Mouse (Mus musculus) heart, postnatal 25 days (tissue): ENCODE data around the gene Crisp2. TPM values are rescaled to one million over a fixed set of nuclear protein-coding genes. Genes with fewer than 3 reads are reported as not detected.

ENCODE experiments used
- DNase-seq: peaks from one replicate; pipeline ENCODE4 v3.0.0; 2022; ENCODE audit warnings: low spot score
- intact Hi-C: fragments of 180-260 bp; cut with DNase I; formaldehyde crosslinking; loops from one replicate; pipeline ENCODE4 v1.15.1; 2025
- total RNA-seq, 2 experiments: library from RNA; stranded (reverse); gene quantifications; 2 replicates each; pipeline ENCODE4 v1.2.3; 2021

Crisp2 gene
- total RNA-seq, result not detected

DNA sequence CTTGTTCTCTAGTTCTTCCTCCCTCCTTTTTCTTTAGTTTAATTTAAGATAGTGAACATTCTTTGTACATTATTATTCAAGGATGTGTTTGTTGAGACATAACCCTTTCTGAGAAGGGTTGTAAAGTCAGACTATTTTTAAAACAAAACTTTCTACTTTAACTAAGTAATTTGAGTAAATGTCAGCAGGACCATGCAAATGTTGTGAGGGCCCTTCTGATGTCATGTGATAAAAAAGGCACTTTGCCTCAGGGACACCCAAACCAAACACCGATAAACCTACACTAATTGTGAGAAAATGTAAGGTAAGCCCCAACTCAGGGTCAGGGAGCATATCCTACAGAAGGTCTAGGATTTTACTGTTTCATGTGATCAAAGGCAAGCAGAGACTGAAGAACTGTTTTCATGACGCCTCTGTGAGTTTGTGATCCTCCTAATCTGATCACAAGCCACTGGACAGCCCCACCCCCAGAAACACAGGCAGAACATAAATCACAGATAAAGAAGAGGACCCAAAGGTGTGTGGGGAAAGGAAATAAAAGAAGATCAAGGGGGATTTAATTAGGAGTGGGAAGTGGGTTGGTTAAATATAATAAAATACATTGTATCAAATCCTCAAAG lies at the start of gene Crisp2:
Gene Crisp2 (minus strand): TSS at position 51 of the 620 bp plus-strand sequence.
- intact Hi-C loops, result no loop called here
- DNase-seq, result no peak

DNA sequence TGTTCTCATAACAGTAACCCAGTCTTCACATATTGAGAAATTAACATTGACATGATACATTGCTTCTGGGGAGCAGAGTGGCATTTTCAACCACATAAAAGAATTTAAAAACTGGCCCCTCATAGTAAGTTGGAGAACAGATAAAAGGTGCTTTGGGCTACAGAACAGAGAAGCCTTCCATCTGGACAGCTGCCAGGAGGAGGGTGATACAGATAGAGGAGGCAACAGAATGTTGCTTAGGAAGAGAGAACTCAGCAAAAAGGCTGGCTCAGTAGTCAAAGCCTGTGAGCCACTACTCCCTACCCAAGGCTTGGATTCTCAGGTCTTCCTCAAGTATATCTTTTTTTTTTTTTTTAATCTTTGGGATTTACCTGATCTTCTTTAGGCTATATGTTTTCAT lies 48.3 kb upstream of the Crisp2 start:
- intact Hi-C loops, result no loop called here
- no peak for DNase-seq

DNA sequence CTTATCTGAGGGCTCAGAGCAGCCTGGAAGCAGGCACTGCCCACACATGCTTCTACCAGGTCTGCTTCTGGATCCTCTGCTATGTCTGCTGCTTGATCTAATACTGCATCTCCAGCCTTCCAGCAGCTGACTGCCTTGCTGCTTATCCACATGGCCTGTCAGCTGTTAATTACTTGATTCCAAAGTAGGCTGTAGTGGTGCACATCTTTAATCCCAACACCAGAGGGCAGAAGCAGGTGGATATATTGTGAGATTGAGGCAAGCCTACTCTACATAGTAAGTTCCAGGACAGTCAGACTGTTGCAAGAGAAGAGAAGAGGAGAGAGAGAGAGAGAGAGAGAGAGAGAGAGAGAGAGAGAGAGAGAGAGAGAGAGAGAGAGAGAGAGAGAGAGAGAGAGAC lies 30.5 kb upstream of the Crisp2 start:
- no peak for DNase-seq
- intact Hi-C loops, result loop anchor here (1.0 kb wide), 1 partner anchor 60 kb away; no protein-coding TSS in a partner anchor

DNA sequence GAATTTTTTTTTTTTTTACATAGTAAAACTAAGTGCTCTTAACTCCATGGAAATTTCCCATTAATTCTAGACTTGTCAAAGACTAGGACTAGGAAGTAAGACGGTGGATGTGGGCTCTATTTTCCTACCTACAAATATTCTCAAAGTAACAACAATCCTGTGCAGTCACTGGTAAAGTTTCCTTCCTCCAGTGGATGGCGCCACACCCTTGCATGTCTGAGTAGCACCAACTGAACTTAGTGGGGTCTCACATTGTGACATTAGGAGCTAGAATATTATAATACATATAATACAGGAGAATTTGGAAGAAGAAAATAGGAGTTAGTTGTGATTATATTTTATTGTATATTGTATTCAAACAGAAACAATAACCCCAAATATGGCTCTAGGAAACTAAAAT lies 25.1 kb upstream of the Crisp2 start:
- no peak for DNase-seq
- intact Hi-C loops, result no loop called here

DNA sequence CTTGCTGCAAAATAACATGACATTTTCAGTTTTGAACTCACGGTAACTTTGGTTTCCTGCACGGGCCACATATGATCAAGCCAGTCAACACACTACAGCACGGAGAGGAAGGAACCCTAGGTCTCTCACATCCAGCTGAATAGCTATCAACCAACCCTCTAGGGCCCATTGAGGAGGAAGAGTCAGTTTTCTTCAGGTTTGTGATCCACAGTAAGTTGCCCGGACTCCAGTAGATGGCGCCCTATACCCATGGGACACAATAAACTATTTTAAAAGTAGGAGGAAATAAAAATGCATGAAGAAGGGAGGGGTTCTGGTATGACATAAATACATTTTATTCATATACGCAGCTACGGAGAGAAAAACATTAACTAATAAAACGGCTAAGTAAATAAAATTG lies 17.7 kb upstream of the Crisp2 start:
- no peak for DNase-seq
- intact Hi-C loops, result loop anchor here (2.0 kb wide), 1 partner anchor 72 kb away; no protein-coding TSS in a partner anchor

DNA sequence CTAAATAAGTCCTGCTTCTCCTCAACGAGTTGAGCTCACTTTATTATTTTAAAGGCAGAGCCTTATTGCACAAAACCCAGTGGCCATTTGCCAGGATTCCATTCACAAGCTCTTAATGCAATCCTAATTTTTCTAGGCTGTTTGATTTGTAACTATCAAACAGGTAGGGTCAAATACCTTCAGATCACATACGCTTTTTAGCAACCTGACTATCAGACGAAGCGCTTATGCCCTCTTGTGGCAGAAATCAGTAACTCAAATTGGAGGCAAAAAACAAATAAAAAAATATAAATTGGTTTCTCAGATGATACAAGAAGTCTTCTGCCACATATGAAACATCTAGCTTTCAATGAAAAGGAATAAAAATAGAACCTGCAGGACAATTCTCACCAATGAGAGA lies 17.0 kb upstream of the Crisp2 start:
- intact Hi-C loops, result loop anchor here (2.0 kb wide), 1 partner anchor 73 kb away; no protein-coding TSS in a partner anchor

DNA sequence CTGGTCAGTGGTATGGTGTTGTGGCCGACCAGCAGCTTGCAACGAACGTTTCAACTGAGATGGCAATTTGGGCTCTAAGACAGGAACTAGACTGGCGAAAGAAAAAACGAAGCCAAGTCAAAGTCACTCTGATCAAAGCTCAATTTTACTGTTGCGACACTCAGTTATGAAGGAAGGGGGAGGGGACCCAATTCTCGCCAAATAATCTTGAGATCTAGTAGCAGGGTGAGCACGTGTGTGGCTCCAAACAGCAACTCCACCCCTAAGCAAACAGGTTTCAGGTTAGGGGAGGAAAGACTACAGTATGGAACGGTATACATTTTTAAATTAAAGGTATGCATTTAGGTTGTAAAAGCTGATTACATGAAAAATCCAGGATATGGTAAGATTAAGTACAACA lies 14.7 kb upstream of the Crisp2 start:
- DNase-seq, result no peak
- intact Hi-C loops, result no loop called here

More for the DNA sequence above, 17.0 kb upstream of the Crisp2 start:
- no peak for DNase-seq

DNA sequence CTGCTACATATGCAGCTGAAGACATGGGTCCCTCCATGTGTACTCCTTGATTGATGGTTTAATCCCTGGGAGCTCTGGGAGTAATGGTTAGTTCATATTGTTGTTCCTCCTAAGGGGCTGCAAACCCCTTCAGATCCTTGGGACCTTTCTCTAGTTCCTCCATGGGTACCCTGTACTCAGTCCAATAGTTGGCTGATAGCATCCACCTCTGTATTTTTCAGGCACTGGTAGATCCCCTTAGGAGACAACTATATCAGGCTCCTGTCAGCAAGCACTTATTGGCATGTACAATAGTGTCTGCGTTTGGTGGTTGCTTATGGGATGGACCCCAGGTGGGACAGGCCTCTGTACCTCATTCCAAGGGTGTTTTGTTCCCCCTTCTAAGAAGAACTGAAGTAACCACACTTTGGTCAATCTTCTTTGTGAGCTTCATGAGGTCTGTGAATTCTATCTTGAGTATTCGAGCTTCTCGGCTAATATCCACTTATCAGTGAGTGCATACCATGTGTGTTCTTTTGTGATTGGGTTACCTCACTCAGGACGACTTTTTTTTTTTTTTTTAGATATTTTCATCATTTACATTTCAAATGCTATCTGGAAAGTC lies 10.6 kb upstream of the Crisp2 start:
- no peak for DNase-seq
- intact Hi-C loops, result no loop called here

DNA sequence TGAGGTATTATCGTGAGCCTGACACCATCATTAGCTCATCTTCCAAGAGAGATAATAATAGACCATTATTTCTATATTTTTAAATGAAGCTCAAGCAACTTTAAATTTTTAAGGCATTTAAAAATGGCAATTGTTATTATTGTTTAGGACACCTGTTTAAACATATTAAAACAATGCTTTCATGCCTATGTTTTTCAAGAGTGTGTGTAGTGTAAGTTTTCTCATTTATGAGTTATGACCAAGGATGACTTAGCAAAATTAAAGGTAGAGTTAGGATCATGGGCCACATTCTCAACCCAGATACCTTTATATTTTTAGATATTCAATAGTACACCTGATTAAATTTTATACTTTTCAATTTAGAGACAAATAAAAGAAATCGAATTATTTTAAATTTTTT lies 5.5 kb upstream of the Crisp2 start:
- intact Hi-C loops, result no loop called here
- DNase-seq, result no peak

DNA sequence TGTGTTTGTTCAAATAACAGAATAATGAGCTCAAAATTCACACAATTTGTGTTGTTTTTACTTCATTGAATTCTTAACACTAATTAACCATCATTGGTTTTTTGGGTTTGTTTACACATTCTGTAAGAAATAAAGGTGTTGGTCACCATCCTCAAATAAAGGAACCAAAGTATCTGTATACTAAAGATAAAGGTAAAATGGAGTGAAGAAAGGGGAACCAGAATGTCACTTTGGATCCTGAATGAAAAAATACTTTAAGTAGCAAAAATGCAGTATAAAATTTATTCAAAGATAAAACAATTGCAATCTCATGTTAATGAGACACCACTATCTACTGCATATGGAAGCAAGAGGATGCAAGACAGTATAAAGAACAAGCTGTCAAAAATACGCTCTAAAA lies 4.8 kb upstream of the Crisp2 start:
- no peak for DNase-seq
- intact Hi-C loops, result no loop called here

DNA sequence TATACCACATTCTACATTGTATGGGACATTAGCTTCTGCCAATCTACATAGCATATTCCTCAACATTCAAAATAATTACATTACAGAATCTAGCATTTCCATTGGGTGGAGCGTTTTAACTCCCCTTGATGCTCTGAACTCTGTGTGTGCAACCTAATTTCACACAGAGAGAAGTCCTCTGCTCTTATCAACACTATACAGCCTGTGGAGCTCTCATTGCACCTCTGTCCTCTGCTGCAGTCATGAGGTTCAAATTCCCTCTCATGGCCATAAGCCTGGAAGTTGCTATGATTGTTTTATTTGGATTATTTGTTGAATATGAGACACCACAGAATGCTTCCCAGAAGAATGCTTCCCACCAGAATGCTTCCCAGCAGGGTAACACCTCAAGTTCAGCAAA lies 4.1 kb upstream of the Crisp2 start, which contains the start of gene Rhag:
Gene Rhag (plus strand): TSS at position 193 of the 400 bp plus-strand sequence.
- DNase-seq, result no peak
- intact Hi-C loops, result no loop called here

DNA sequence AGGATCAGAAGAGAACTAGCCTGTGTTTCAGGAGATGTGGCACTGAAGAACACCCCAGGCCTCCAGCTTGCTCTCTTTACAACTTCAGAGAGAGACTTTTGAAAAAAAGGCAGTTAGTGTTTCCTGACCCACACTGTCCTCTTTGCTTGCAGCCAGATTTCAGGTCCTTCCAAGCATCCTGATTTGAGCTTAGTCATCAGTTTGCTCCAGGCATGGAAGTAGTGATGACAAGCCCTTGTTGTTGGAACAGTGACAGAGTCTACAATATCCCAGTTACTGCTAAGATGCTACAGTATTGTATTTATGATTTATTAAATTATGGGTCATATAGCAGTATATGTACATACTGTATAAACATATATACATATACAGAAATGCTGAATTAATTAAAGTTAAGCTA lies 1.3 kb upstream of the Crisp2 start:
- no peak for DNase-seq
- intact Hi-C loops, result no loop called here

DNA sequence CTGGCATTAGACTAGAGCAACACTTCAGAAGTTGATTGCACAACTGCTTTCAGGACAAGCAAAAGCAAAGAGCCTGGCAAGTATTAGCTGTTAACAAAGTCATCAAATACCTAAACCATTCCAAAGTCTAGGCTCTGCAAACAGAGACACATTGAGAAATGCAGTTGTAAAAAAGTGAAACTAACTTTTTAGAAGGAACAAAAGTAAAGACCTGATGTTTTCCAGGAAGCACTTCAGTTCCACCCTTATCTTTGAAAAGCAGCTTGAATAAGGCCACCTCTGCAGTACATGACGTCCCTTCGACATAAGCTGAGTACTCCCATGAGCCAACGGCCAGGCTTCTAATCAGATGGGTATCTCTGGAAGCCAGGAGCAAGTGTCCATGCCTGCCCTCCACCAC lies 253 bp downstream of the Crisp2 start:
- intact Hi-C loops, result no loop called here
- DNase-seq, result no peak

DNA sequence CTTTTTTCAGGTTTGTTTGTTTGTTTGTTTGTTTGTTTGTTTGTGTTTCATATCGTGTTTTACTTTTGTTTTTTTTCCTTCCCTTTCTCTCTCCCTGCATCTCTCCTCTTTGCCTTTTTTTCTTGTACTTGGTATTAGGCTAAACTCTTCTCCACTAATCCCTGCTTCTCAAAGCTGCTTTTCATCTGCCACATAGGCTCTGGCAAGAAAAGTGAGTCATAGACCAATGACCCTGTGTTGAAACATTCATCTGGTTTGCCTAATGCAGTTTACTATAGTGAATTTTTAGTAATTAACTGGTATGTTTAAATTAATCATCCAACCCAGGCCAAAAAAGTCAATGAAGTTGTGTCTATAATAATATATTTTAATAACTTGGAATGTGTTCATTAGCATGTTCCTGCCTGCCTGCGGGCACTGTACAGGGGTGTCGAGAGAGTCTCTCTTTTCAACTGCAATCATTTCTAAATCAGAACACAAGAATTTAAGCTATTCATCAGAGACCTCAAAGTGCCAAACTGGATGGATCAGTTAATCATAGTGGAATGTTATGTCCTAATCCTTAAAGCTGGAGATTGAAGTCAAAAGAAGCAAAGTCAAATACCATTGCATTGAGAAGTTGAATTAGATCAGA lies 4.0 kb downstream of the Crisp2 start:
- intact Hi-C loops, result no loop called here

DNA sequence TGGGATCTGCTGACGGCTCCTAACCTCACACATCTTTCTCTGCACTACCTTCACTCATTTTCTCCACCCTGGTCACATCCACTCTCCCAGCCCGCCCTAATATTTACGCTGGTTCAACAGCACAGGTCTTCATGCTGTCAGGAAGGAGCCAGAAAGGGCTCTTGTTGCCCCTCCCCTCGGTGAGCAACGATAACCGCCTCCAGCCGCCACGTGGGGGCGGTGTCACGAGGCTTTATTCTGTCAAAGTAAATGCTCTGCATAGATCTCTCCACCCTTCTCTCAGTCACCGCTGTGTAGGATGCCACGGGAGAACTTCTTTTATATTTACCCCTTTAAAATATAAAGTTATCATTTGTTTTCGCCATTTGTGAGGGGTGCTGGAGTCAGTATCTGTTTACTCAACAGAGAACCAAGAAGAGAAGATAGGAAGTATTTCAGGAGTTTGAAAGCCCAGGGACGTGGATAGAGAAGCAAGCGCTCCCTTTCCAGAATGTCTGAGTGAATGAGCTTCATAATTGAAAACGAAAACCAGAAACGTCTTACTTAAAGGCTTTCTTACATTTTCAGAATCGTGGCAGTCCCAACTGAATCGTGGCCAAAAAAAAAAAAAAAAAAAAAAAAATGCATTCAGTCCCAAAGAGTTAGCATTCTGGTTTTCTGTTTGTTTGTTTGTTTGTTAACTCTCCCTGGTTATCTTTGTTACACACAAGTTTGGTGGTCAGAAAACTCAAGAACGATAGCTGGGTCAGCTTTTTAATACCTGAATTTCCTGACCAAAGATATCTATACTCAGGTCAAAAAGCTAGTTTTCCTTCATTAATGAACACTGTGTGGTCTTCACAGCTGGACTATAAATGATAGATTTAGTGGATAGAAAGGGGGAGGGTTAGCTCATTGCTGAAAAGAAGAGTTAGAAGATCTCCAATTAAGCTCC lies 12.6 kb downstream of the Crisp2 start:
- intact Hi-C loops, result no loop called here
- DNase-seq, result no peak

More for the DNA sequence above, 4.0 kb downstream of the Crisp2 start:
- DNase-seq, result no peak

DNA sequence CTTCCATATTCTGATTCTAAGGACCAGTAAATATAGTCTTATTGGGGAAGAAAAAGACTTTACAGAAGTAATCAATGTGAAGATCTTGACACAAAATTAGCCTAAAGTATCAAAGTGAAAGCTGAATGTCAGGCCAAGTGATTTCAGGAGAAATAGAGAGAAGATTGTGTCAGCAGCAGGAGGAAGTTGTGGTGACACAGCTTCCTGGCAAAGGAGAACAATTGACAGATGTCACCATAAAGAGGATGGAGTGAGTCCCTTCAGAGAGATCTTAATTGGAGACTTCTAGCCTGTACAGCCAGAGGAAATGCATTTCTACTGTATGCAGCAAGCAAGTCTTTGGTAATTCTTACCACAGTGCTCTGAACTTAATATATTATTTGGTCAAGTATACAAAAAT lies 16.9 kb downstream of the Crisp2 start:
- DNase-seq, result no peak
- intact Hi-C loops, result no loop called here

DNA sequence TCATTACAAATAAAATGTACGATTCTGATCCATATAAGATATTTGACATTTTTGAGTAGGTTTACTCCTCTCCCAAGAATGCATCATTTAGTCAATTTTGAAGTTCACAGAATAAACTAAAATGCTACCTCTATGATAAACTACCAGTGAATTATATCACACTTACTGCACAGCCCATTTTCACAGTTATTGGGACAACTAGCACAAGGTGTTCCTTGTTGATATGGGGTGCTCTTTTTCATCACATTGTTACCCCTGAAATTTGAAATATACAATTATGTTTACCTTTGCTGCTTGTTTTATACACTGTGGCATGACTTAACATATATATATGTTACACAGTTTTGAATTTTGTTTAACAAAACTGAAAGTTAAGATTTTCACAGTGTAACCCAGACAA lies 39.7 kb downstream of the Crisp2 start:
- DNase-seq, result no peak
- intact Hi-C loops, result no loop called here

DNA sequence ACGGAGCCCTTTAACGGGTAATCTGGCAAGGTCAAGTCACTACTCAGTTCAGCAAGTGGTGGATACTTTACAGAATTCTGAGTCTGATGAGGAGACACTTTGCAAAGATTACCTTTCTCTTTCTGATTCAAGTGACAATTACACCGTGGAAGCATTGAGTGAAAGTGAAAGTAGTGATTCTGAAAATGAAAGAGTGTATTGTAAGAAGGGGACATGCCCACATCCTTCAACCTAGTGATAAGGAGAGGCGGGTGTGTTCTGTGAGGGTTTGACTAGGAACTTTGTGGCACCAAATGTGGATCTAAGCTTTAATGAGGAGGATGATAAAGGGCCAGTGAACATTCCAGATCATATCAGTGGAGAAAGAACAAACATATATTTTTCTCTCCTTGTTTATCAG lies 43.1 kb downstream of the Crisp2 start:
- intact Hi-C loops, result no loop called here
- DNase-seq, result no peak

DNA sequence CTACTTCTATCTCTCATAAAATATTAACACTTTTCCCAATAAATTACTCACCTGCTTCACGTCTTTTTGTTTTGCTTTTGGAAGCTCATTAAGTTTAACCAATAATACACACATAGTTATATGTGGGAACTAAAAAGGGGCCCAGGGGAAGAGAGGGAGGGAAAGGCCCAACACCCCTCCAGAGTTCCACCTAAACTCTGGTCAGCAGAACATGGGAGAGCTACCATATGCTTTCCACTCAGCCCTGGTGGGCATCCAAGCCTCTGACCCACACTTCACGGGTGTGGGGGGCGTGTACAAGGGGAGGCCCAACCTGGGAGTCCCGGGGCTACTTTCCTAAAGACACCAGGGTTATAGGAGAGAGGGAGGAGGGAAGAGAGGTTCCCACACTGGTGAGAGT lies 75.1 kb downstream of the Crisp2 start:
- intact Hi-C loops, result no loop called here
- DNase-seq, result no peak

DNA sequence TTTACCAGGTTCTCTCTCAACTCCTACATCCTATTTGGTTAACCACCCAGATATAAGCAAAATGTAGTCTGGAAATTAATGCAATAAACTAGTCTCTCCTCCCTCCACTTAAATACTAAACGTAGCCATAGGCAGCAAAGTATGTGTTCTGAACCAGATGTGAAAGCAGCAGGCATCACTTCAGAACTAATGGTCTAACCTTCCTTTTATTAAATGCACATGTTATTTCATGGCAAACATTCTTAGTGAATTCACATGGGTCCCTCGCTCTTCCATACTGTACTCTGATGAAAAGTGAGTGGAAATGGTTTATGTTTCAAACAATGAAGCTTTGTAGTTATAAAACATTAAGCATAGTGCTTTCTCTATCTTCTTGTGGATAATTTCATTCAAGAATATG lies 75.5 kb downstream of the Crisp2 start:
- no peak for DNase-seq
- intact Hi-C loops, result no loop called here
